Mouse (Mus musculus): Measurements from ENCODE around the gene Mill2. TPM values are rescaled to one million over a fixed set of nuclear protein-coding genes. Genes with fewer than 3 reads are reported as not detected.

Gene Mill2
- polyA plus RNA-seq, 1 experiment, result 0.18 TPM

GRCm38 (mm10) chr7:18902486-18902885, 62.7 kb downstream of the Mill2 start:
- TF ChIP-seq MYOD1 (IDR thresholded peaks at IDR 0.05; ENCODE audit: control insufficient read depth, insufficient read length, low read depth) (no peak), USF1 (IDR thresholded peaks at IDR 0.05; ENCODE audit: low read depth) (no peak), FOSL1 (IDR thresholded peaks at IDR 0.05; ENCODE audit: insufficient read depth, low read length, poor library complexity, severe bottlenecking) (no peak), CTCF (IDR thresholded peaks at IDR 0.05; ENCODE audit: control insufficient read depth, insufficient read depth, insufficient read length) (no peak), CEBPB (IDR thresholded peaks at IDR 0.05; ENCODE audit: low read depth) (no peak), MYOG (IDR thresholded peaks at IDR 0.05; ENCODE audit: control insufficient read depth, extremely low read depth, insufficient read length) (no peak)
- no peaks in the 10 kb centered on the region for H3K36me3 ChIP-seq (ENCODE audit: control insufficient read depth, insufficient read depth)
- H3K79me2 ChIP-seq (ENCODE audit: control insufficient read depth, insufficient read depth), result no peaks in the 10 kb centered on the region
- H3ac ChIP-seq (ENCODE audit: control insufficient read depth, insufficient read length, low read depth), result no peak overlapping the region
- H3K27me3 ChIP-seq (ENCODE audit: control insufficient read depth, insufficient read depth, insufficient read length), result no peaks in the 10 kb centered on the region
- H3K4me3 ChIP-seq (ENCODE audit: insufficient read depth, poor library complexity, severe bottlenecking), result no peak overlapping the region
- H3K79me3 ChIP-seq (ENCODE audit: low read depth), result no peaks in the 10 kb centered on the region

- Histone ChIP-seq H3K79me2 (ENCODE audit: control insufficient read depth, insufficient read depth) (no peaks in the 10 kb centered on the region), H3K36me3 (ENCODE audit: control insufficient read depth, insufficient read depth) (no peaks in the 10 kb centered on the region), H3K27me3 (ENCODE audit: control insufficient read depth, insufficient read depth, insufficient read length) (no peaks in the 10 kb centered on the region), H3K79me3 (ENCODE audit: low read depth) (no peaks in the 10 kb centered on the region), H3K4me3 (ENCODE audit: insufficient read depth, poor library complexity, severe bottlenecking) (no peak overlapping the region), H3ac (ENCODE audit: control insufficient read depth, insufficient read length, low read depth) (no peak overlapping the region)
- TF ChIP-seq USF1 (IDR thresholded peaks at IDR 0.05; ENCODE audit: low read depth), result no peak
Observed at GRCm38 (mm10) chr7:18904971-18905370, 65.2 kb downstream of the Mill2 start.

DNA sequence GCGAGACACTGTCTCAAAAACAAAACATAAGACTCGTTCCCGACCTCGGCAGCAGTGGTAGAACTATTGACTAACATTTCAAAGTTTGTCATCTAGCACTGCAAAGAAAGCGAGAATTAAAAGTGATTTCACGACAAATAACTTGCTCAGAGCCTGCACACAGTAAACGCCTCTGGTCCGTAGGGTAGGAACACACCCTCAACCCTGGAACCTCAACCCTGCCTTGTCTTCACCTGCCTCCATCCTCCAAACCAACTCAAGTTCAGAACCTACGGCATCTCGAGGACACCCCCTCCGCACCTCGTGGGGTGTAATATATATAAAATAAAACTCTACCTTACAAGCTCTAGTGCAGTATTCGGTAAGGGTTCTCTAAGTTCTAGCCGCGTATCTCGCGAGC, 70.0 kb downstream of the Mill2 start:
- Histone ChIP-seq H3K79me3 (ENCODE audit: low read depth) (no peaks in the 10 kb centered on the region), H3K79me2 (ENCODE audit: control insufficient read depth, insufficient read depth) (no peaks in the 10 kb centered on the region), H3K36me3 (ENCODE audit: control insufficient read depth, insufficient read depth) (no peaks in the 10 kb centered on the region), H3K27me3 (ENCODE audit: control insufficient read depth, insufficient read depth, insufficient read length) (no peaks in the 10 kb centered on the region), H3K4me3 (ENCODE audit: insufficient read depth, poor library complexity, severe bottlenecking) (peak overlapping the region; percentile 51), H3ac (ENCODE audit: control insufficient read depth, insufficient read length, low read depth) (peak overlapping the region; percentile 70)
- no peak for TF ChIP-seq CEBPB (IDR thresholded peaks at IDR 0.05; ENCODE audit: low read depth)
- no peak for TF ChIP-seq FOSL1 (IDR thresholded peaks at IDR 0.05; ENCODE audit: insufficient read depth, low read length, poor library complexity, severe bottlenecking)
- no peak for TF ChIP-seq MAX (IDR thresholded peaks at IDR 0.05)
- no peak for TF ChIP-seq CTCF (IDR thresholded peaks at IDR 0.05; ENCODE audit: control insufficient read depth, insufficient read depth, insufficient read length)
- no peak for TF ChIP-seq MYOG (IDR thresholded peaks at IDR 0.05; ENCODE audit: control insufficient read depth, extremely low read depth, insufficient read length)
- no peak for TF ChIP-seq USF1 (IDR thresholded peaks at IDR 0.05; ENCODE audit: low read depth)
- no peak for TF ChIP-seq MYOD1 (IDR thresholded peaks at IDR 0.05; ENCODE audit: control insufficient read depth, insufficient read length, low read depth)

DNA sequence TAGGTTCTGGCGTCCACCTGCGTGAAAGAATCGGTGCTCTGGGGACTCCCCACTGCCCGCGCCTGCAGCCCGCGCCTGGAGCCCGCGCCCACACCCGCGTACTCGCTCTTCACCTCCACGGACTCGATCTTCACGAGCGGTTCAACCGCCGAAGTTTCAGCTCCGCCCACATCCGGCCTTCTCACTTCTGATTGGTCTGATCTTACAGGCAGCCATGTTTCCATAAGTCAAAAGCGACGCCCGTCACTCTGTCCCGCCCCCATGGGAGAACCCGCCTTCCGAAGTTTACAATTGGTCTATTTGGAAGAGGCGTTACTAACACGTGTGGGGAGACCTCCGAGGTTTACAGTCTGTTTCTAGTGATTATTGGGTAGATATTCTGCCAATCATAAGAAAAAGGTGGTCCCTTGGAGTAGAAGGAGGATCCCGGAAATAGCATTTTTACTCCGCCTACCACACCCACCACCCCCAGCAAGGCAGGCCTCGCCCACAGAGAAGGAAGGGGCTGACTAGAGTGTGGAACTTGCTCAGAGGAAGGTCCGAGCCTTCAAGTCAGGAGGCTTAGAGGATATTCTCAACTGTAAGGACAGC, 70.6 kb downstream of the Mill2 start, which contains the start of gene Ccdc61:
Gene Ccdc61, minus strand, starts transcription at position 175 of the 591 bp plus-strand sequence.
- Histone ChIP-seq H3K79me2 (ENCODE audit: control insufficient read depth, insufficient read depth) (no peaks in the 10 kb centered on the region), H3K36me3 (ENCODE audit: control insufficient read depth, insufficient read depth) (no peaks in the 10 kb centered on the region), H3K4me3 (ENCODE audit: insufficient read depth, poor library complexity, severe bottlenecking) (peak within 1 kb of the TSS; percentile 51)

More for the DNA sequence above, 70.6 kb downstream of the Mill2 start, which contains the start of gene Ccdc61:
- TF ChIP-seq USF1 (IDR thresholded peaks at IDR 0.05; ENCODE audit: low read depth), result peak; percentile 78
- TF ChIP-seq MAX (IDR thresholded peaks at IDR 0.05), result no peak
- no peak for TF ChIP-seq FOSL1 (IDR thresholded peaks at IDR 0.05; ENCODE audit: insufficient read depth, low read length, poor library complexity, severe bottlenecking)
- TF ChIP-seq MYOD1 (IDR thresholded peaks at IDR 0.05; ENCODE audit: control insufficient read depth, insufficient read length, low read depth), result no peak
- Histone ChIP-seq H3K79me3 (ENCODE audit: low read depth) (no peaks in the 10 kb centered on the region), H3ac (ENCODE audit: control insufficient read depth, insufficient read length, low read depth) (peak within 1 kb of the TSS; percentile 70), H3K27me3 (ENCODE audit: control insufficient read depth, insufficient read depth, insufficient read length) (no peaks in the 10 kb centered on the region)

Other genes starting within 250 kb of the Mill2 start
- gene Psg23, start 223.5 kb upstream of the Mill2 start, polyA plus RNA-seq (2012; fragmentation: generic; extraction: Trizol), result not detected
- not detected for gene Psg21, start 183.2 kb upstream of the Mill2 start, polyA plus RNA-seq (2012; fragmentation: generic; extraction: Trizol)
- not detected for gene Psg20, start 153.8 kb upstream of the Mill2 start, polyA plus RNA-seq (2012; fragmentation: generic; extraction: Trizol)
- not detected for gene Psg22, start 121.9 kb upstream of the Mill2 start, polyA plus RNA-seq (2012; fragmentation: generic; extraction: Trizol)
- not detected for gene Psg19, start 41.4 kb upstream of the Mill2 start, polyA plus RNA-seq (2012; fragmentation: generic; extraction: Trizol)
- gene Psg17, start 18.4 kb upstream of the Mill2 start, polyA plus RNA-seq (2012; fragmentation: generic; extraction: Trizol), result not detected
- 0.05 TPM for gene Pglyrp1, start 31.4 kb downstream of the Mill2 start, polyA plus RNA-seq (2012; fragmentation: generic; extraction: Trizol)
- gene Ccdc61, start 70.4 kb downstream of the Mill2 start, polyA plus RNA-seq (2012; fragmentation: generic; extraction: Trizol), result 10.8 TPM
- gene Nova2, start 85.9 kb downstream of the Mill2 start, polyA plus RNA-seq (2012; fragmentation: generic; extraction: Trizol), result 0.05 TPM
- not detected for gene Nanos2, start 147.4 kb downstream of the Mill2 start, polyA plus RNA-seq (2012; fragmentation: generic; extraction: Trizol)
- gene Mypop, start 151.3 kb downstream of the Mill2 start, polyA plus RNA-seq (2012; fragmentation: generic; extraction: Trizol), result 17.8 TPM
- gene Irf2bp1, start 164.1 kb downstream of the Mill2 start, polyA plus RNA-seq (2012; fragmentation: generic; extraction: Trizol), result 39.4 TPM
- 0.07 TPM for gene Foxa3, start 183.6 kb downstream of the Mill2 start, polyA plus RNA-seq (2012; fragmentation: generic; extraction: Trizol)
- 84.8 TPM for gene Sympk, start 184.4 kb downstream of the Mill2 start, polyA plus RNA-seq (2012; fragmentation: generic; extraction: Trizol)
- 0.09 TPM for gene Rsph6a, start 214.7 kb downstream of the Mill2 start, polyA plus RNA-seq (2012; fragmentation: generic; extraction: Trizol)
- 83.1 TPM for gene Dmwd, start 236.3 kb downstream of the Mill2 start, polyA plus RNA-seq (2012; fragmentation: generic; extraction: Trizol)
- gene Dmpk, start 243.9 kb downstream of the Mill2 start, polyA plus RNA-seq (2012; fragmentation: generic; extraction: Trizol), result 120 TPM